Mouse (Mus musculus) limb, embryonic 11.5 days (tissue): ENCODE data around the gene Ttc21a. TPM values are rescaled to one million over a fixed set of nuclear protein-coding genes. Genes with fewer than 3 reads are reported as not detected.
A peak's percentile ranks its signal among the peaks of the same experiment; 100 is the strongest.

ENCODE experiments used
- ATAC-seq: fragments of 200-750 bp; cut with Nextera tagmentation; 2 replicates; pipeline ENCODE4 v1.8.0; 2017; ENCODE audit warnings: low read depth; ENCODE audit not compliant: insufficient number of reproducible peaks, low FRiP score, low TSS enrichment
- DNase-seq: peaks from one replicate; pipeline ENCODE4 v3.0.0-alpha.2; 2015; ENCODE audit warnings: low spot score
- H3K27ac ChIP-seq: fragments of 300-500 bp; sonication (generic); replicated peaks from 2 replicates; pipeline ENCODE4 v1.5.1; 2014; ENCODE audit warnings: low read depth, mild to moderate bottlenecking, low read length
- H3K27me3 ChIP-seq: fragments of 300-500 bp; sonication (generic); 2 replicates; pipeline ENCODE4 v1.6.1; 2014; ENCODE audit warnings: mild to moderate bottlenecking, low read length, mixed read lengths; ENCODE audit not compliant: control insufficient read depth, insufficient read depth
- H3K36me3 ChIP-seq: fragments of 300-500 bp; sonication (generic); 2 replicates; pipeline ENCODE4 v1.6.1; 2014; ENCODE audit warnings: mild to moderate bottlenecking, low read length, moderate library complexity, mixed read lengths; ENCODE audit not compliant: control insufficient read depth, insufficient read depth
- H3K4me1 ChIP-seq: fragments of 300-500 bp; sonication (generic); 2 replicates; pipeline ENCODE4 v1.6.1; 2014; ENCODE audit warnings: low read length, mixed read lengths; ENCODE audit not compliant: control insufficient read depth, insufficient read depth
- H3K4me2 ChIP-seq: fragments of 300-500 bp; sonication (generic); 2 replicates; pipeline ENCODE4 v1.6.1; 2014; ENCODE audit warnings: low read depth, mild to moderate bottlenecking, moderate library complexity; ENCODE audit not compliant: severe bottlenecking
- H3K4me3 ChIP-seq: fragments of 300-500 bp; sonication (generic); 2 replicates; pipeline ENCODE4 v1.5.1; 2014; ENCODE audit warnings: low read depth, low read length
- H3K9ac ChIP-seq: fragments of 300-500 bp; sonication (generic); 2 replicates; pipeline ENCODE4 v1.6.1; 2014; ENCODE audit warnings: mild to moderate bottlenecking, low read length
- H3K9me3 ChIP-seq: fragments of 300-500 bp; sonication (generic); 2 replicates; pipeline ENCODE4 v1.6.1; 2016; ENCODE audit warnings: low read length; ENCODE audit not compliant: control insufficient read depth
- WGBS: fragments of 180-500 bp; shearing (Covaris S2); extraction: QIAGEN DNeasy Blood & Tissue Kit; methylation state at CpG from one replicate; pipeline ENCODE4 v1.1.7; 2014; 5-methylcytosine and 5-hydroxymethylcytosine counted together
- polyA plus RNA-seq: library from polyadenylated mRNA; unstranded; fragments of >200 nt; fragmentation: Nextera tagmentation; extraction: Ambion mirVana; gene quantifications from 2 replicates; pipeline ENCODE4 v1.2.1, GENCODE M21; 2014

Gene Ttc21a
- polyA plus RNA-seq, 1 experiment from 2014 or later, result 0.35 TPM

- Histone ChIP-seq H3K36me3 (peaks cover 30% of the 10 kb centered on the region), H3K4me1 (no peaks in the 10 kb centered on the region), H3K27me3 (no peaks in the 10 kb centered on the region), H3K27ac (no peak overlapping the region), H3K9ac (no peak overlapping the region), H3K9me3 (no peaks in the 10 kb centered on the region), H3K4me3 (no peak overlapping the region), H3K4me2 (no peak overlapping the region)
- ATAC-seq (no peak), DNase-seq (no peak)
- 89% methylated on average over 5 of the region's 5 CpGs for WGBS
These were observed 10.9 kb upstream of the Ttc21a start for GRCm38 (mm10) chr9:119926497-119926896.

- no peak overlapping the region for H3K4me2 ChIP-seq
- 0 out of 2 replicates have a peak, but pooled peaks cover 4% of the 10 kb centered on the region for H3K4me1 ChIP-seq
- no peak overlapping the region for H3K9ac ChIP-seq
- DNase-seq (no peak), ATAC-seq (no peak)
- 90% methylated on average over 12 of the region's 12 CpGs for WGBS
- no peaks in the 10 kb centered on the region for H3K9me3 ChIP-seq
- no peak overlapping the region for H3K27ac ChIP-seq
- no peaks in the 10 kb centered on the region for H3K27me3 ChIP-seq
- peaks cover 15% of the 10 kb centered on the region for H3K36me3 ChIP-seq
- no peak overlapping the region for H3K4me3 ChIP-seq
These were observed 5.0 kb upstream of the Ttc21a start for GRCm38 (mm10) chr9:119932358-119932757.

GRCm38 (mm10) chr9:119933675-119934074 lies 3.7 kb upstream of the Ttc21a start:
- no peak for ATAC-seq
- Histone ChIP-seq H3K36me3 (peaks cover 5% of the 10 kb centered on the region), H3K9me3 (no peaks in the 10 kb centered on the region), H3K4me1 (peaks cover 6% of the 10 kb centered on the region; the same call in 1 of the 2 replicates), H3K4me3 (no peak overlapping the region), H3K27ac (no peak overlapping the region), H3K9ac (no peak overlapping the region), H3K4me2 (no peak overlapping the region), H3K27me3 (no peaks in the 10 kb centered on the region)
- no peak for DNase-seq
- 93% methylated on average over 6 of the region's 6 CpGs for WGBS

- DNase-seq (no peak), ATAC-seq (no peak)
- WGBS, result 73% methylated on average over 4 of the region's 4 CpGs
These were observed 1.1 kb downstream of the Ttc21a start for GRCm38 (mm10) chr9:119938496-119938895.

GRCm38 (mm10) chr9:119939646-119940045 lies 2.2 kb downstream of the Ttc21a start:
- WGBS, result 45% methylated on average over 10 of the region's 10 CpGs
- ATAC-seq (no peak), DNase-seq (peak; percentile 58)
- no peak overlapping the region for H3K4me2 ChIP-seq
- peak overlapping the region; percentile 59; the same call in 1 of the 2 replicates for H3K27ac ChIP-seq
- no peak overlapping the region for H3K4me3 ChIP-seq
- H3K36me3 ChIP-seq, result no peaks in the 10 kb centered on the region
- no peak overlapping the region for H3K9ac ChIP-seq
- no peaks in the 10 kb centered on the region for H3K27me3 ChIP-seq
- no peaks in the 10 kb centered on the region for H3K9me3 ChIP-seq
- peaks cover 13% of the 10 kb centered on the region; the same call in 1 of the 2 replicates for H3K4me1 ChIP-seq

More at GRCm38 (mm10) chr9:119938496-119938895, 1.1 kb downstream of the Ttc21a start:
- Histone ChIP-seq H3K9me3 (no peaks in the 10 kb centered on the region), H3K4me2 (no peak overlapping the region), H3K9ac (no peak overlapping the region), H3K27me3 (no peaks in the 10 kb centered on the region), H3K36me3 (no peaks in the 10 kb centered on the region), H3K4me1 (peaks cover 13% of the 10 kb centered on the region; the same call in 1 of the 2 replicates), H3K27ac (no peak overlapping the region), H3K4me3 (no peak overlapping the region)

- peaks cover 11% of the 10 kb centered on the region; the same call in 1 of the 2 replicates for H3K4me1 ChIP-seq
- no peak overlapping the region for H3K4me3 ChIP-seq
- ATAC-seq (no peak), DNase-seq (no peak)
- no peaks in the 10 kb centered on the region for H3K36me3 ChIP-seq
- no peak overlapping the region for H3K27ac ChIP-seq
- H3K9ac ChIP-seq, result no peak overlapping the region
- no peak overlapping the region for H3K4me2 ChIP-seq
- 89% methylated on average over 5 of the region's 5 CpGs for WGBS
- no peaks in the 10 kb centered on the region for H3K9me3 ChIP-seq
- H3K27me3 ChIP-seq, result no peaks in the 10 kb centered on the region
These were observed 4.0 kb downstream of the Ttc21a start for GRCm38 (mm10) chr9:119941407-119941806.

- Histone ChIP-seq H3K27ac (no peak overlapping the region), H3K4me2 (no peak overlapping the region), H3K4me1 (peaks cover 10% of the 10 kb centered on the region; the same call in 1 of the 2 replicates), H3K36me3 (no peaks in the 10 kb centered on the region), H3K9me3 (no peaks in the 10 kb centered on the region), H3K9ac (no peak overlapping the region), H3K4me3 (no peak overlapping the region), H3K27me3 (no peaks in the 10 kb centered on the region)
- no peak for DNase-seq
- no peak for ATAC-seq
- WGBS, result 84% methylated on average over 14 of the region's 14 CpGs
These were observed 4.5 kb downstream of the Ttc21a start for GRCm38 (mm10) chr9:119941861-119942260.

GRCm38 (mm10) chr9:119943326-119943725 lies 5.9 kb downstream of the Ttc21a start:
- H3K4me3 ChIP-seq, result no peak overlapping the region
- no peak for ATAC-seq
- no peaks in the 10 kb centered on the region for H3K9me3 ChIP-seq
- no peaks in the 10 kb centered on the region for H3K36me3 ChIP-seq
- no peaks in the 10 kb centered on the region for H3K27me3 ChIP-seq
- peaks cover 7% of the 10 kb centered on the region; the same call in 1 of the 2 replicates for H3K4me1 ChIP-seq
- DNase-seq, result no peak
- H3K9ac ChIP-seq, result no peak overlapping the region
- no peak overlapping the region for H3K27ac ChIP-seq
- 82% methylated on average over 1 of the region's 1 CpGs for WGBS
- no peak overlapping the region for H3K4me2 ChIP-seq
